In genomic region chr3:107695948-107696881, GRCm38 (mm10) we compare ENCODE assay signal across 8 mouse cellular contexts. TPM values are rescaled to one million over a fixed set of nuclear protein-coding genes. Genes with fewer than 3 reads are reported as not detected.
DNase-seq lines count a peak whose midpoint lies in the region; ATAC-seq and TF ChIP-seq lines count a peak whose summit lies in the region.

TSS of gene Ahcyl1 (minus strand) at chr3:107696560.

- peak; percentile 99 for ATAC-seq in kidney, embryonic 14.5 days (ENCODE audit: low FRiP score, low TSS enrichment)
- ATAC-seq in limb, embryonic 15.5 days (ENCODE audit: insufficient number of reproducible peaks, low FRiP score, low TSS enrichment, low read depth): peak; percentile 97

- H3K27ac ChIP-seq in bone marrow macrophage, adult 2 months (ENCODE audit: insufficient read depth, low read depth, low read length): peak within 1 kb of the TSS; percentile 50
- H3K27ac ChIP-seq in embryonic fibroblast, embryonic 13.5 days (ENCODE audit: insufficient read depth, low read length): peak within 1 kb of the TSS; percentile 10
- peak within 1 kb of the TSS; percentile 83 for H3K27ac ChIP-seq in kidney, embryonic 14.5 days (ENCODE audit: low read depth, low read length)
- H3K27ac ChIP-seq in limb, embryonic 15.5 days: peak within 1 kb of the TSS; percentile 96

- H3K4me3 ChIP-seq in bone marrow macrophage, adult 2 months (ENCODE audit: insufficient read depth, low read length): peak within 1 kb of the TSS; percentile 87
- peak within 1 kb of the TSS; percentile 93 for H3K4me3 ChIP-seq in embryonic fibroblast, embryonic 13.5 days (ENCODE audit: insufficient read depth, low read length)
- peak within 1 kb of the TSS; percentile 96 for H3K4me3 ChIP-seq in kidney, embryonic 14.5 days (ENCODE audit: low read length)
- H3K4me3 ChIP-seq in limb, embryonic 15.5 days: peak within 1 kb of the TSS; percentile 87

- H3K9me3 ChIP-seq in kidney, embryonic 14.5 days (ENCODE audit: control insufficient read depth, low read length): no peaks in the 10 kb centered on the region
- H3K9me3 ChIP-seq in limb, embryonic 15.5 days: no peaks in the 10 kb centered on the region

- no peaks in the 10 kb centered on the region for H3K27me3 ChIP-seq in kidney, embryonic 14.5 days (ENCODE audit: control insufficient read depth, insufficient read depth, low read length)
- H3K27me3 ChIP-seq in limb, embryonic 15.5 days: no peaks in the 10 kb centered on the region

- peaks cover 5% of the 10 kb centered on the region; the same call in 1 of the 2 replicates for H3K4me1 ChIP-seq in bone marrow macrophage, adult 2 months (ENCODE audit: control insufficient read depth, insufficient read depth, low read length)
- H3K4me1 ChIP-seq in embryonic fibroblast, embryonic 13.5 days (ENCODE audit: control insufficient read depth, insufficient read depth, low read length): peaks cover 3% of the 10 kb centered on the region; the same call in 1 of the 2 replicates
- H3K4me1 ChIP-seq in kidney, embryonic 14.5 days (ENCODE audit: control insufficient read depth, insufficient read depth, low read length): peaks cover 18% of the 10 kb centered on the region
- H3K4me1 ChIP-seq in limb, embryonic 15.5 days: peaks cover 18% of the 10 kb centered on the region

- WGBS in kidney, embryonic 14.5 days: under 1% methylated on average over 90 of the region's 93 CpGs
- under 1% methylated on average over 93 of the region's 93 CpGs for WGBS in limb, embryonic 15.5 days

- peak; percentile 98 for DNase-seq in A20 (ENCODE audit: low read depth, low spot score)
- peak; percentile 97 to 99 for DNase-seq in heart, adult 9 months (ENCODE audit: low spot score in 2 of 2)
- peak; percentile 98 to 99 for DNase-seq in monocyte, adult 2 months (ENCODE audit: low read depth in 1 of 2, low spot score in 2 of 2)
- peak; percentile 98 for DNase-seq in spleen, postnatal 36 days (ENCODE audit: low spot score in 2 of 2)

- H3K9ac ChIP-seq in kidney, embryonic 14.5 days (ENCODE audit: low read depth, low read length): peak within 1 kb of the TSS; percentile 82
- peak within 1 kb of the TSS; percentile 94 for H3K9ac ChIP-seq in limb, embryonic 15.5 days

- no peak for TF ChIP-seq POLR2A in bone marrow macrophage, adult 2 months (IDR thresholded peaks at IDR 0.05; ENCODE audit: borderline replicate concordance, low read depth, low read length)
- TF ChIP-seq POLR2A in embryonic fibroblast, embryonic 13.5 days (IDR thresholded peaks at IDR 0.05; ENCODE audit: low read depth, low read length): peak; percentile 93

- H3K4me2 ChIP-seq in kidney, embryonic 14.5 days (replicated peaks; ENCODE audit: low read depth, low read length): peak within 1 kb of the TSS; percentile 92
- peak within 1 kb of the TSS; percentile 57 for H3K4me2 ChIP-seq in limb, embryonic 15.5 days

- no peaks in the 10 kb centered on the region for H3K36me3 ChIP-seq in kidney, embryonic 14.5 days (ENCODE audit: control insufficient read depth, insufficient read depth, low read length)
- H3K36me3 ChIP-seq in limb, embryonic 15.5 days: no peaks in the 10 kb centered on the region

- peak; percentile 91 for TF ChIP-seq CTCF in bone marrow macrophage, adult 2 months (IDR thresholded peaks at IDR 0.05; ENCODE audit: low read depth, low read length)
- peak; percentile 90 for TF ChIP-seq CTCF in embryonic fibroblast, embryonic 13.5 days (IDR thresholded peaks at IDR 0.05; ENCODE audit: borderline replicate concordance, insufficient read depth, low read length)

RNA-seq across cellular contexts. Expression of gene Ahcyl1, which starts in this region (rescaled TPM):
- polyA plus RNA-seq in bone marrow macrophage, adult 2 months (2012; ENCODE audit: insufficient read depth, insufficient read length, missing spikeins): 87.4 and 97.2 TPM in 2 replicates
- polyA plus RNA-seq in embryonic fibroblast, embryonic 13.5 days (2011; ENCODE audit: insufficient read length, low read depth, missing spikeins): 216 and 238 TPM in 2 replicates
- polyA plus RNA-seq in kidney, embryonic 14.5 days (2014; fragmentation: Nextera tagmentation; extraction: Ambion mirVana): 73.8 and 119 TPM in 2 replicates
- polyA plus RNA-seq in limb, embryonic 15.5 days (2015; fragmentation: Nextera tagmentation; extraction: Ambion mirVana): 61.5 and 74.7 TPM in 2 replicates

Comparison
In these comparisons a context has a peak if more than half of its experiments do, and no peak if none do; other contexts are left out.
1. Peak in every context shown above with its lines: DNase-seq, ATAC-seq, H3K4me3 ChIP-seq and H3K27ac ChIP-seq.
2. H3K27ac ChIP-seq: peak in every context shown above with its lines; median percentile 96 in limb, embryonic 15.5 days; 83 in kidney, embryonic 14.5 days; 50 in bone marrow macrophage, adult 2 months; 10 in embryonic fibroblast, embryonic 13.5 days.